Mouse (Mus musculus): Measurements from ENCODE around the gene Gm48551.

Gene Gm48551

DNA sequence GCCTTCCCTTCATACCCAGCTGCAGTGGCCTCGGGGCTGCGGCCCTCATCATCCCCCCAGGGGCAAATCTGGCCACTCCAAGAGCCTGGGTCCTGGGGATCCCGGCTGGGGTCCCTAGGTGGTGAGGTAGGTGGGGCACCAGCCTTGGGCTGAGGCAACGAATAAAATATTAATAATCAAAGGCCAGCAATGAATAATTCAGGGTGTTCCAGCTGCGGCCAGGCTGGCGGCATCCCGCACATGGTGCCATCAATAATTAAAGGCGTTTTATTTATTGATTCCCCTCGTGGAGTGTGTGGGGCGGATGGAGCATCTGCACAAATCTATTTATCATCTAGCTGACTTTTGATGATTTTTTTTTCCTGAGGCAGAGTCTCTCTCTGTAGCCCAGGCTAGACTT lies 19.2 kb downstream of the Gm48551 start:
- DNase-seq (ENCODE audit: low read depth, low spot score), result no peak

DNA sequence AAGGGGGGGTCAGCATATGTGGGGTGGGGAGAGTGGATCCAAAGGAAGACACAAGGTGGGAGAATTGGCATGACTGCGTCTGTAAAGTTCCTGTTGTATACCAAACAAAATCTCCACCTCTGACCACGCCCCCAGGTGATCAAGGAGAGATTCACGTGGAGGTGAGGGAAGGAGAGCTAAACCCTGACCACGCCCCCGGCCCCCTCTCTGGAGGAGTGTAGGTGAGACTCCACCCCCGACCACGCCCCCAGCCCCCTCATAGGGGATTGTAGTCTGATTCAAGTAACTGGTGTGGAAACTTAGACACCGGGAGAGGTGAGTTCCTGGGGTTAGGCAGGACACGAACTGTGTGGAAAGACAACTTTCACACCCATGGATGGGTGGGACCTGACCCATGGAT lies 19.8 kb downstream of the Gm48551 start:
- no peak for DNase-seq (ENCODE audit: low read depth, low spot score)

DNA sequence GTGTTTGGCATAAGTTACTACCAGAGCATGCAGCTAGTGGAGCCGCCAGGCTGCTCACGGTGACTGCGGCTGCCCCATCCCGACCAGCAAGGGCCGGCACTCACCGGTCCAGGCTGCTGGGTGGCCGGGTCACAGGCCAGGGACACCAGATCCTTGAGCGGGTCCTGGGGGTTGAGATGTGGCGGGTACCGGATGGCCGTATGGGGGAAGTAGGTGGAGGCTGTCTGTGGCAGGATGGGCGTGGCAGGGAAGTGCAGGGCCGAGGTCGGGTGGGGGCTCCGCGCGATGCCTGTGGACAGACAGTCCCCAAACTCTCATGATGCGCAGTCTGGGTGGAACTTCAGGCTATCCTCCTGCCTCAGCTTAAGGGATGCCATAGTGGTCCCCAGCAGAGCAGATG lies 20.5 kb downstream of the Gm48551 start:
- DNase-seq (ENCODE audit: low read depth, low spot score), result no peak

DNA sequence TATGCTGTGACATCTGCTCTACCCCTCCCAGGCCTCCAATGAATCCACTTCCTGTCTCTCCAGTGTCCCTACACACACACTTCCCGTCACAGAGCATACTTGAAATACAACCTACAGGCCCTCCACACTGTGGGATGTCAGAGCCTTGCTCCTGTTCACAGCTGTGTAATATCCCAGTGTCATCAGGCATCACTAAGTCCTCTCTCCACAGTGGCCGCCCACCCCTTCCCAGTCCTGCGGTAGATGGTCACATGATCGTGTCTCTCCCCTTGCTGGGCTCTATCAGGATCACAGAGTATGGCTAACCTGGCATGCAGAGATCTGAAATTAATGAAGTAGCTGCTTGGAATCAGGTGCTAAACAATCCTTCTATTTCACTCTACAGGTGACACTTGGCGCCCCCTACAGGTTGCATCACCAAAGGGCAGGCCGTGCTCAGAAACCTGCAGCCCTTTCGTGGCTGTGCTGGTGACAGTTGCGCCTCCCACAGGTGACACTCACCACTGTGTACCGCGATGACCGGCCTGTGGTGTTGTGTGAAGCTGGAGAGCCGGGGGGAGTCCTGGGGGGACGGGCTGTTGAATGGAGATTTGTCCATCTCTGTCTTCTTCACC lies 21.4 kb downstream of the Gm48551 start:
- DNase-seq (ENCODE audit: low read depth, low spot score), result no peak

DNA sequence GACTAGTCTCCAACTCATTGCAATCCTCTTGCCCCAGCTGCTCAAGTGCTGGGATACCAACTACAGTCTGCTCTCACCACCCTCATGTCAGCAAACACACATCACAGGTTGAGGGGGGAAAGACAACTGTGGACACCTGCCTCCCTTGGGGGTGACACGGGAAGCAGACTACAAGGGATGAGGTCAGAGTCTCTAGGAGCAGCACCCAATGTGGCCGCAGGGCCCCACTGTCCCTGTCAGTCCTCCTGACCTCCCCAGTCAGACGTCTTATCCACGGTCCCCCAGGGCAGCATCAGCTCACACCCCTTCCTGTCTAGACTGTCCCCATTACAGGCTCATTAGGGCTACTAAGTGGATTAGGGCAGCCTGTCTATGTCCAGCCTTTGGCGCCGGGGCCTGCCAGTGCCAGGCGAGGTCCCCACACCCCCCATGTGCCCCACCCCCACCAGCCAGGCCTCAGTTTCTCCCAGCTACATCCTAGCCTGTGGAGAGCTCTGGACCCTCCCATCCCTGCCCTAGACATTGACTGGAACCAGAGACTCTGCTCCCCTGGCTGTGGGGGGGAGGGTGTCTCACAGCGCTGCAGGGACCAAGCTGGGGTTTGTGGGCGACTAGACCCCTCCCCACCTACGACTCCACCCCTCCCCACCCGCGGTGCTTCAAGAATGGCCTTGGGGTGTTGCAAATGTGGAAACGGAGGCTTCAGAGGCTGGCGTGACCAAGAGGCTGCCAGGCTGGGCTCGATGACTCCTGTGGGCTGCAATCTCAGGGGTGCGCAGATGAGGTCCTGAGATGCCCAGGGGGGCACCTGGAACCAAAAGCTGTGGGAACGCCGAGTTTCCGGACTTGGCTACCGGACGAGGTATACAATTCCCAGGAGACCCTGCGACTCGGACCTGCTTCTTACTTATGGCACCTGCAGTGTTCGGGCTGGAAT lies 22.5 kb downstream of the Gm48551 start:
- DNase-seq (ENCODE audit: low read depth, low spot score), result no peak

DNA sequence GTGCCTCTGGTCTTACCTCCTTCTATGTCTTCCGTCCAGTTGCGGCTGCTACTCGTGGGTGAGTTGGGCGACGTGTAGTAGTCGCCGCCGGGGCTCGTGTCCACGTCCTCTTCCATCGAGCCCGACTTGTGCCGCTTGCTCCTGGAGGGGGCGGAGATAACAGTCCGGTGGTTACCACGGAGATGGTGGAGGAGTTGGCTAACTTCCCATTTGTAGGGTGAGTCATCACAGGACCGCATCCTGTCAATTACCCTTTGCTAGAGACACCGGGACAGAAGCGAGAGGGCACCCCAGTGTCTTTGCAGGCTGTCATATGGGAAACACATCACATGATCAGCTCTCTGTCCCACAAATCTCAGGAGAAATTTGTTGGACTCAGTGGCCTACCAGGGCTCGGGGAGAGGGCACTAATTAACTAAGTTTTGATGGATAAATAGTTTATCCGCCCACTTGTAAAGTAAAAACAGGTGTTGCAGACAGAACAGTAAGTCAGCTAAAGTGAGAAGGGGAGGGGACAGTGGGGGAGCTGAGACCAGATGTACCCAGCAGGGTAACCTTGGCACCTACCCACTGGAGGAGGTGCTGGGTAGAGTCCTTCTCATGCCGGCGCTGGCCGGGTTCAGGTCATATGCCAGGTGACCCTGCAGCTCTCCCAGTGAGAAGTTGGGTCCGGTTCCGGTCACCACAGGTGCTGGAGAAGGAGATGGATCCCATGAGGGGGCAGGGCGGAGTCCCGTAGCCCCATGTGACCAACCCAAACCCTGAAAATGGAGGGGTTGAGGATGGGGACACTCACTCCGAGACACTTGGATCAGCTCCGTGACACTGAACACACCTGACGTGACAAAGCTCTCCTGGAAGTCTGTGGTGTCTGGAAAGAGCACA lies 23.5 kb downstream of the Gm48551 start:
- peak; percentile 90 for DNase-seq (ENCODE audit: low read depth, low spot score)

DNA sequence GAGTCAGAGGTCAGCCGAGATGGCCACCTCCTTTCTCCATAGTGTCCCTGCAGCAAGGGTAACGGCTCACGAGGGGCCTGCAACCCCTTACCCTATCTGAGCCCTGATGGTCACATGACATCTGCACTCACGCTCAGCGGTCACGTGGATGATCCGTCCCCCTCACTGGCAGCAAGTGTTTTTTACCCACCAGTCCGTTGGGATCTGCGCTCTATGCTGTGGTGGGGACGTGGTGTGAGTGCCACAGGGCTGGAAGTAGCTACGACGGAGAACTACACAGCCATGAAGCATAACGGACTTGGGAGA lies 24.1 kb downstream of the Gm48551 start:
- no peak for DNase-seq (ENCODE audit: low read depth, low spot score)

DNA sequence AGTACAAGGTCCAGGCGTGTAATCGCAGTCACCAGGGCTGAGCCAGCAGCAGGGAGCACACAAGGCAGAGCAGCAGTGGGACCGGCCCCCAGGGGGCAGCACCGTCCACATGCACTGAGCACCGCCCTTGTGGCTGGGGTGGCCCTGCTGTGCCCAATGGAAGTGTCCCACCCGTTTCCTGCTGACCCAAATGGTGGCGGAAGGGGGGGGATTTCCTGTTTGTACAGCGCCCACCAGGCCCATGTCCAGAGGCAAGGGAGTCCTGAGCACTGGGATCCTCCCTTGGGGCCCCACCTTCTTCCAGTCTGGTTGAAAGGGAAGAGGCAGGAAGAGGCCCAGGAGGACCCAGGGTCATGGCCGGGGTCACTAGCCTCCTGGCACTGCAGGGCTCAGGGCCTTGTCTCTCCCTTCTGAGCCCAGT lies 24.6 kb downstream of the Gm48551 start:
- peak; percentile 91 for DNase-seq (ENCODE audit: low read depth, low spot score)

DNA sequence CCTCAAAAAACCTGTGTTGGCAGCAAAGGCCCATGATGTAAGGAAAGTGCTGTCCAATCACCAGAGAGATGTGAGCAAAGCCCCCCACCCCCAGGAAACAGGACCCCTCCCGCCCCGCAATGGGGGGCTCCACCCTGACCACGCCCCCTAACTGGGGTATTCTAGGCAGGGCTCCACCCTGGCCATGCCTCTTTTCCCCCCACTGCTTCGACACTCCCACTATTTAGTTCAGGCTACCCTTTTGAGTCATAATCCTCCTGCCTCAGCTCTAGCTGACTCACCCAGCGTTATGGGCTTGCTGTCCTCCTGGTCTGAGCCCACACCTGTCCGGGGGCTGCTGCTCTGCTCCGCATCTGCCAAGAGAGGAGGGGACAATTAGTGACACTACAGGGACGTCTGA lies 25.1 kb downstream of the Gm48551 start:
- DNase-seq (ENCODE audit: low read depth, low spot score), result no peak

DNA sequence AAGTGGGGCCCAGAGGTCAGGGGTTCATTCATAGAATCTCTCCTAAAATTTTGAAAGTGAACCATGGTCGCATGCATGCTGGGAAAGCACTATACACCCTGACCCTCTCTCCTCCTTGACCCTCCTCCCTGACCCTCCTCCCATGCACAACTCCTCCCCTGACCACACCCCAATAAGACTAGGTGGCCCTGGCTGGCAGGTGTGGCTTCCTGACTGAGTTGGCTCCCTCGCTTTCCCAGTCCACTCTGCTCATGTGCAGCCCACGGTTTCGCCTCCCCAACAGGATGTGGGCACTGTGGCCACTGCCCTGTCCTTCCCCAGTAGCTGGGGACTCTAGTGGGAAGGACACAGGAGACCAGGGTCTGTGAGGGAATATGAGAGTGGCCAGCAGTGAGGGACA lies 26.1 kb downstream of the Gm48551 start:
- no peak for DNase-seq (ENCODE audit: low read depth, low spot score)

DNA sequence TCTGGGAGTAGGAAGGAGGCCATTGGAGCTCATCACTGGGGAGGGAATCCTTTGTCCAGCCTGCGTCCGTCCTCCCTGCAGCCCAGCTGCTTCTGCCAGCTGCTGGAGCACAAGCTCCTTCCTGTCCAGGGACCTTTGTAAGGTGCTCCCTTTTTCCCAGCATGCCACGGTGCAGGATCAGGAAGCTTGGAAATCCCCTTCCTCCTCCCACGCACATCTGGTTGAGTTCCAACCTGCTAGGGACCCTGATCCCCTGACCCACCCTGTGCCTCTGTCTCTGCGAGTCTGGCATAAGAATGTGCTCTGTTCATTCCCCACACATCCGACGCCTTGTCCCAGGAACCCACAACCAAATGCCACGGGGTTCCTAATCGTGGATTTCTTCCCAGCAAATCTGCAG lies 26.7 kb downstream of the Gm48551 start:
- DNase-seq (ENCODE audit: low read depth, low spot score), result no peak

DNA sequence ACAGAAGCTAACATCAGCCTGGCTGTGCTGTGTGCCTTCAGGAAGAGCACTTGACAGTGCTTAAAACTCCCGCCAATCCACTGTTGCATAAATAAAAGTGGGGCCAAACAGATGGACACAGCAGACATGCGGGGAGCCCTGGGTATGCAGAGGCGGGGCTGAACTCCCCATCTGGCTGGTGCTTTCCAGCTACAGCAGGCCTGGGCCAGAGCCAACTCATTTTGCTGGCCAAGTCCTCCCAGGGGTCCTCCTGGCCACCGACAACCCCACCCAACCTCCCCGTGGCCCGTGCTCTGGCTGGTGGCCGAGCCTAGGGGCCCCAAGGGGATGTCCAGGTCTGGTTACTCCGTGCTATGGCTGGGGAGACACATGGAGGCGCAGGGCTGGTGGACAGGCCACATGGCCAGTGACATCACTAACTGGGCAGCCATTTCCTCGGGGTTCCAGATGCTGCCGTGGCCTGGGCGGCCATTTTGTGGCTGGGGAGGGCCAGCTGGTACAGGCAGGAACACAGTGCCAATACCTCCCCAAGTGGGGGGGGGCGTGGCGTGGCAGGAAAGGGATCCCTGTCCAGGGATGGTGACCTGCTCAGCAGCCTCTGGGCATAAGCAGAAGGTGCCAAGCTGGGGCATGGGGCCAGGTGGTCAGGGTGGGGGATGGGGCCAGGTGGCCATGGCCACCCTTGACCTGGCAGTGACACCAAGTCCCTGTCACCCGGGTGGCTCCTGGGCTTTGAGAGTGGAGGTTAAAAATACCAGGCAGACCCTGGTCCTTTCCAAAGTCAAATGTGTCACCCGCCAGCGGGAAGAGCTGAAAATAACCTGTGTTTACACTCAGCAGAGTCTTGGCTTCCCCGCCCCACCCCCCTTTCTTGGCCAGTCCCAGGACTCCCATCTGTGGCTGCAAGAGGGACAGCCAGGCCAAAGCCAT lies 27.5 kb downstream of the Gm48551 start:
- peak; percentile 98 for DNase-seq (ENCODE audit: low read depth, low spot score)

DNA sequence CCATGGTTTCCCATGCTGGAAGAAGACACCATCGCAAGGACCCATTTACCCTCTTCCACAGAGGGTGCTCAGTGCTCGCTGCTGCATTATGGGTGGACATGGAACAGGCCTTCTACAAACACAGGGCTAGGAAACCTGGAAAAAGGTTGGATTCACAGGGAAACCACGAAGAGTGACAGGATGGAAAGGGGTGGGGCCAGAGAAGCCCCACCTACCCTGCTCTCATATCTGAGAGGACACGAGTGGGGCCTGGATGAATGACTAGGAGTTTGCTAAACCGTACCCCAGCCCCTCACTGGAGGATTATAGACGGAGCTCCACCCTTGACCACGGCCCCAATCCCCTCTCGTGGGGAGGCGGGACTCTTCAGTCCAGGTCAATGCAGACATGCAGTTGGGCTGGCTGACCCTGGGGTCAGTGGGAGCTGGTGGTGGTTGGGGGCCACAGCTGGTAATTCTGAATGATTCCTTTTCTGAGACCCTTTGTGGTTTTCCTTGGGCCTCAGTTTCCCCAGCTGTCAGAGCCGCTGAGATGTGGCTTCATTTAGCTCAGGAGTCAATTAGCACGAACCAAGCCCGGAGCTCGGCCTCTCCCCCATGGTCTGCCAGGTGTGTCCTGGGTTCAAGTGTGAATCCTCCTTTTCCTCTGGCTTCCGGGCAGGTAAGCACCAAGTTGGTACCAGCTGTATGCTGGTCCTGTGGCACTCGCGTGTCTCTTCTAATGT lies 28.5 kb downstream of the Gm48551 start:
- no peak for DNase-seq (ENCODE audit: low read depth, low spot score)

DNA sequence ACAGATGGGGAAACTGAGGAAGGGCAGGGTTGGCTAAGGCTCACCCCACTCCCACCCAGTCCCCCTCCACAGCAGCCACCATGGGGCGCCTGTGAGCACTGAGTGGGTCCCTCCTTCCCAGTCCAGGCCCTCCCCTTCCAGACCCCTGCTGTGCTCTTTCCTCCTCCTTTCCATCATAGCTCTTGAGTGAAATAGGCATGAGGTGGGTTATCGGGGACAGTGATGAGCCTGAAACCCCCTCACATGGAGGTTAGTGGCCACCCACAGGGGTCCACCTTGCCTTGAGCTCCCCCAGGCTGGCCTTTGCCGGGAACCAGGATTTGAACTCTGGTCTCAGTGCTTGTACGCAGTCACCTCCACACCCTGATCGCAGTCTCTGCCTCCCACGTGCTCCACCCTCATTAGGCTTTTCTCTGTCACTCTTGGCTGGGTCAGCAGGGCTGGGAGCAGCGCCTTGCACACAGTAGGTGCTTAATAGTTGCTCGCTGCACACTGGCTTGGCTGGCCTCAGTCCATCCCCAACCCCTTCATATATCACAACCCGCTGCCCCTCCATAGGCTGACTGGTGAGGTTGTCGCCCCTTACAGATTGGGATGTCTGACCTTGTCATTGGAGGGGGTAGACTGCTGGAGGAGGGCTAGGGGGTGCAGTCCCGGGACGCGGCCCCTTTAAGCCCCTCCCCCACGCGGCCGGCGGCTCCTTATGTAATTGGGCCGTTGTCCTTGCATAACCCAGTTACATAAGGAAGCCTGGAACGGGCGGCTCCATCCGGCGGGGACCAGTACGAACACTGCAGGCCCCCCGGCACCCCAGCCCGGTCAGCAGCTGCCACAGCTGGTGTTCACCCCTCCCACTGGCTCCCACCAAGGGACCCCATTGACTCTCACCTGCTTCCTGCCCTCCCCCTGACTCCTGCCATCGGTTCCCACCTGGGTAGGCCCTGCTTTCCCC lies 29.3 kb downstream of the Gm48551 start:
- DNase-seq (ENCODE audit: low read depth, low spot score), result peak; percentile 96

DNA sequence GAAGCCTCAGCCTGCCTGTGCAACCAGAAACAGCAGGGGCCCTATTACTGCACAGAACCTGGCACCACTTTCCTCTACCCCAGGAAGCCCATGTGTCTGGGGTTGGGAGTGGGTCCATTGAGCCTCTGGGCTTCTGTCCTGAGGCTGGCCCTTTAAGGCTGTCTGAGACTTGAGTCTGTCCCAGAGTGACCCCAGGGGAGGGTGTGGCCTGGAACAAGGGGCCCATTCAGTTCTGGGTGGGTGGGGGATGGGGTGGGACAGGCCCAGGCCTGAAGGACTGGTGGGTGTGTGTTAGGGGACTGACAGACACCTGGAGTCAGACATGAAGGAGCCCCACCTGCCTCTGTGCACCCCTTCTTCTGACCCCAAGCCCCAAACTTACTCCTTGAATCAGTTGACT lies 30.4 kb downstream of the Gm48551 start:
- peak; percentile 90 for DNase-seq (ENCODE audit: low read depth, low spot score)

DNA sequence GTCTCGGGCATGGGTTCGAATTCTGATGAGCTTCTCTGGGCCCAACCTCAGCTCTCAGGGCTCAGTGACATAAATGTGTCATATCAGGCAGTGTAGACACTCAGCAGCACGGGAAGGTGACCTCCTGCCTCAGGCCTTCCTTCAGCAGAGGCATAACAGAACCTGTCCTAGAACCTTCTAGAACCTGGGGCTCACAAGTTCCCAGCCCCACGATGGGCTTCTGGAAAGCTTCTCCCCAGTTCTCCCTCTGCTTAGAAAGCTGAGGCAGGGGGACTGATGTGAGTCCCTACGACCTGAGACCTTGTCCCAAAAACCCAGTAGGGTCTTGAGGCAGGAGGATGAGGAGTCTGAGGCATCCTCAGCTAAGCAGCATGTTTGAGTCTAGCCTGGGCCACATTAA lies 30.9 kb downstream of the Gm48551 start:
- no peak for DNase-seq (ENCODE audit: low read depth, low spot score)

DNA sequence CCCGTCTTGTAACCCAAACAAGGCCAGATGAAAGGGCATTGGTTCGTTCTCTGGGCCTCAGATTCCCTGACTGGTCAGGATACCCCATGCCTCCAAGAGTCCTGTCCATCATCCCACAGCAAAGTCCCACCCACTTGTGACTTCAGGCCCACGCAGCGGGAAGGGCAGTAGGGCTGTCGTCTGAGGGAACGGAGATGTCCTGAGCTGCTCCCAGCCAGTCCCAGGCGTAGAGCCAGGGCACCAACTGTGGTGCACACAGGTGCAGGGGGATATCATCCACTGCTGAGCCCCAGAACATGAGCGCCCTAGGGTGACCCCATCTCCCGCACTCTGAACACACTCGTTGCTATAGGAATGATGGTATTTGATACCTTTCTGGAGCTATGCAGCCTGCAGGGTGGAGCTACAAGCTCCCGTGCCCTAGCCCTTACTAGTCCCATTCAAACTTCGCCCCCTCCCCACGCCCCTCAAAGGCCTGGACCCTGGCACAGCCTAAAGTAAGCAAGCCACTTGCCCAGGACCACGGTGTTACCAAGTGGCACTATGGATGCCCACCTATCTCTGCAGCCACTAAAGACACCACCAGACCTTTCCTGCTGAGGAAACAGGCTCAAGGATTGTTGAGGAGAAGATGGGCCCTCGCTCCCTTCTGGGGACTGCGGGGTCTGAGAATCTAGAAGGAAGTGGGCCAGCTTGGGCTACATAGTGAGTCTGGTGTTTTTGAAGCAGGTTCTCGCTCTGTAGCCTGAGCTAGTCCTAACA lies 31.5 kb downstream of the Gm48551 start:
- peak; percentile 98 for DNase-seq (ENCODE audit: low read depth, low spot score)

DNA sequence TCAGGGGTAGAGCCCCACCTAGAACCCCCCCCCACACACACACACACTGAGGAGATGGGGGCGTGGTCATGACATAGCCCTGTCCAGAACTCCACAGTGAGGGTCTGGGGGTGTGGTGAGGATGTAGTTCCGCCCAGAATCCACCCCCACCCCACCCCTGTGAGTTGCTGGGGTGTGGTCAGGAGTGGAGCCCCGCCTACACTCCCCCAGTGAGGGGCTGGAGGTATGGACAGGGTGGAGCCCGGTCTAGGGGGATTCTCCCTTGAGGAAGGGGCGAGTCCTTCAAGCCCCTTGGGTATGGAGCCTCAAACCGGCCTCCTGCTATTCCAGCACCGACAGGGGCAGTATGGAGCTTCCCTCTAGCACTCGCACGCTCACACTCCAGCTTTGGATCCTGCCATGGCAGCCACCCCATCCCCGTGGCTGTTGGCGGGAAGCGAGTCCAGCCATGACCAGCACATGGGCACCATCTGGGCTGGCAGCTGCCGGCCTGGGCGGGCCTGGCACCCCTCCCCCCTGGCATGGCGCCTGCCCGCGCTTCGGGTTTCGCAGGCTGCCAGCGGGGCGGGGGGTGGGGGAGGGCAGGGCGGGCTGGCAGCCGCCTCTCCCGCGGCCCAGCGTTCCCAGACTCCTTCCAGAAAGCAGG lies 32.4 kb downstream of the Gm48551 start:
- DNase-seq (ENCODE audit: low read depth, low spot score), result peak; percentile 97
